ENCODE assay signal across 8 mouse cellular contexts in the genomic region with DNA sequence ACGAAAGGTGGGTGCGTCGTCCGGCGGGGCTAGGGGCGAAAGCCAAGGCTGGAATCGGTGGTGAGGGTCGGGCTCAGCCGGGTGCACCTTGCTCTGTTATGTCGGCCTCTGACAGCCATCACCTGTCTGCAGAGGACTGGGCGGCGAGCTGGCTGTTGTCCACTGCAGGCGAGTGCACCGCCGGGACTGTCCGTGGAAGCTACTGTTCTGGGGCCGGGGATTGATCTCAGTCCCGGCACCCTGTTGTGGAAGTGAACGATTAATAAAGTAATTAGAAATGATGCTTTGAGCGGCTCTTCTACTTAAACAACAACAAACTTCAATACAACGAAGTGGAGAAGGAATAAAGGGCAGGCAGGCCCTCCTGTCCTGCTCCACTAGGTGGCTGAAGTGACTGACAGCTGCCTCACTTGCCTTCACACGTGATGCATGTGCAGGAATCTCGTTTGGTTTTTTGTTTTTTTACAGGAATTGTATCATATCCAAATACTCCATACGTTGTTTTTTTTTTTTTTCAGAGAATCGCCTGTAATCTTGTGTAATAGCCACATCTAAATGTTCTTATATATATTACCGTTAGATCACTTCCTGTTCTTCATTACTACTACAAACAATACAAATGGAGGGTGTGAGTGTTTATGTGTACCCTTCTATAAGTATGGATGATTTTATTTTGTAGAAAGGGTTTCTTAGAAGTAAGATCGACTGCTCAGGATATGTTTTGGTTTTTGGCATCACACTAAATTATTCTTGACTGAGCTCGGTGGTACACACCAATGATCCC. TPM values are rescaled to one million over a fixed set of nuclear protein-coding genes. Genes with fewer than 3 reads are reported as not detected.
A peak's percentile ranks its signal among the peaks of the same experiment; 100 is the strongest.
DNase-seq lines count a peak whose midpoint lies in the region; ATAC-seq lines count a peak whose summit lies in the region.

No protein-coding gene starts in this region.

- peak overlapping the region; percentile 90 for H3K9ac ChIP-seq in embryonic facial prominence, embryonic 13.5 days
- peak overlapping the region; percentile 78 for H3K9ac ChIP-seq in kidney, embryonic 14.5 days (ENCODE audit: low read depth, low read length)

- peaks cover 22% of the 10 kb centered on the region for H3K4me1 ChIP-seq in embryonic facial prominence, embryonic 13.5 days
- H3K4me1 ChIP-seq in kidney, embryonic 14.5 days (ENCODE audit: control insufficient read depth, insufficient read depth, low read length): 0 out of 2 replicates have a peak, but pooled peaks cover 7% of the 10 kb centered on the region

- no peaks in the 10 kb centered on the region for H3K9me3 ChIP-seq in embryonic facial prominence, embryonic 13.5 days
- no peaks in the 10 kb centered on the region for H3K9me3 ChIP-seq in kidney, embryonic 14.5 days (ENCODE audit: control insufficient read depth, low read length)

- no peak; the same call in 1 of the 2 replicates for ATAC-seq in embryonic facial prominence, embryonic 13.5 days (ENCODE audit: insufficient number of reproducible peaks, insufficient read depth, low FRiP score, low TSS enrichment, low read depth)
- ATAC-seq in kidney, embryonic 14.5 days (ENCODE audit: low FRiP score, low TSS enrichment): peak; percentile 61

- peak overlapping the region; percentile 100 for H3K27ac ChIP-seq in embryonic facial prominence, embryonic 13.5 days
- H3K27ac ChIP-seq in kidney, embryonic 14.5 days (ENCODE audit: low read depth, low read length): peak overlapping the region; percentile 89

- peak overlapping the region; percentile 61 for H3K4me2 ChIP-seq in embryonic facial prominence, embryonic 13.5 days
- peak overlapping the region; percentile 62 for H3K4me2 ChIP-seq in kidney, embryonic 14.5 days (replicated peaks; ENCODE audit: low read depth, low read length)

- WGBS in embryonic facial prominence, embryonic 13.5 days: 3% methylated on average over 28 of the region's 28 CpGs
- WGBS in kidney, embryonic 14.5 days: 4% methylated on average over 28 of the region's 28 CpGs

- peak overlapping the region; percentile 83 for H3K4me3 ChIP-seq in embryonic facial prominence, embryonic 13.5 days
- peak overlapping the region; percentile 92 for H3K4me3 ChIP-seq in kidney, embryonic 14.5 days (ENCODE audit: low read length)

- no peaks in the 10 kb centered on the region for H3K27me3 ChIP-seq in embryonic facial prominence, embryonic 13.5 days
- H3K27me3 ChIP-seq in kidney, embryonic 14.5 days (ENCODE audit: control insufficient read depth, insufficient read depth, low read length): no peaks in the 10 kb centered on the region

- peaks cover 32% of the 10 kb centered on the region for H3K36me3 ChIP-seq in embryonic facial prominence, embryonic 13.5 days
- peaks cover 26% of the 10 kb centered on the region for H3K36me3 ChIP-seq in kidney, embryonic 14.5 days (ENCODE audit: control insufficient read depth, insufficient read depth, low read length)

- DNase-seq in kidney, adult 11 months: peak; percentile 68
- DNase-seq in kidney, postnatal 10 days: no peak
- DNase-seq in ES-CJ7 (ENCODE audit: low read depth, low spot score): peak; percentile 46
- peak; percentile 54 for DNase-seq in lung, postnatal 36 days
- DNase-seq in frontal cortex, postnatal 25 days (ENCODE audit: low spot score in 2 of 2): no peak
- DNase-seq in urinary bladder, postnatal 4 days (ENCODE audit: low spot score in 2 of 2): no peak

RNA-seq across cellular contexts. Expression of a gene that starts 0.5 kb away (rescaled TPM):
- 61.4 and 67.7 TPM in 2 replicates for polyA plus RNA-seq in embryonic facial prominence, embryonic 13.5 days (2015; fragmentation: Nextera tagmentation; extraction: Ambion mirVana)
- 27.5 and 53.1 TPM in 2 replicates for polyA plus RNA-seq in kidney, embryonic 14.5 days (2014; fragmentation: Nextera tagmentation; extraction: Ambion mirVana)

RNA-seq across cellular contexts. Expression of a gene that starts 8.4 kb away (rescaled TPM):
- 44.6 and 45.1 TPM in 2 replicates for polyA plus RNA-seq in embryonic facial prominence, embryonic 13.5 days (2015; fragmentation: Nextera tagmentation; extraction: Ambion mirVana)
- 24.5 and 33.0 TPM in 2 replicates for polyA plus RNA-seq in kidney, embryonic 14.5 days (2014; fragmentation: Nextera tagmentation; extraction: Ambion mirVana)

RNA-seq across cellular contexts. Expression of a gene that starts 22.3 kb away (rescaled TPM):
- polyA plus RNA-seq in embryonic facial prominence, embryonic 13.5 days (2015; fragmentation: Nextera tagmentation; extraction: Ambion mirVana): 9.9 and 10.6 TPM in 2 replicates
- polyA plus RNA-seq in kidney, embryonic 14.5 days (2014; fragmentation: Nextera tagmentation; extraction: Ambion mirVana): 10.5 and 10.8 TPM in 2 replicates

RNA-seq across cellular contexts. Expression of a gene that starts 33.0 kb away (rescaled TPM):
- 18.5 and 22.2 TPM in 2 replicates for polyA plus RNA-seq in embryonic facial prominence, embryonic 13.5 days (2015; fragmentation: Nextera tagmentation; extraction: Ambion mirVana)
- polyA plus RNA-seq in kidney, embryonic 14.5 days (2014; fragmentation: Nextera tagmentation; extraction: Ambion mirVana): 28.5 and 31.3 TPM in 2 replicates

RNA-seq across cellular contexts. Expression of a gene that starts 33.3 kb away (rescaled TPM):
- polyA plus RNA-seq in embryonic facial prominence, embryonic 13.5 days (2015; fragmentation: Nextera tagmentation; extraction: Ambion mirVana): 8.8 and 9.3 TPM in 2 replicates
- polyA plus RNA-seq in kidney, embryonic 14.5 days (2014; fragmentation: Nextera tagmentation; extraction: Ambion mirVana): 10.1 and 10.3 TPM in 2 replicates

Comparison
In these comparisons a context has a peak if more than half of its experiments do, and no peak if none do; other contexts are left out.
1. DNase-seq: peak in kidney, adult 11 months (single experiment), ES-CJ7 (single experiment) and lung, postnatal 36 days (single experiment); none in kidney, postnatal 10 days (single experiment), frontal cortex, postnatal 25 days (0 of 2) and urinary bladder, postnatal 4 days (0 of 2).